Mouse (Mus musculus): ENCODE data around the gene Amn1. TPM values are rescaled to one million over a fixed set of nuclear protein-coding genes. Genes with fewer than 3 reads are reported as not detected.

The Amn1 gene
- total RNA-seq, 1 experiment = 12.6 TPM

DNA sequence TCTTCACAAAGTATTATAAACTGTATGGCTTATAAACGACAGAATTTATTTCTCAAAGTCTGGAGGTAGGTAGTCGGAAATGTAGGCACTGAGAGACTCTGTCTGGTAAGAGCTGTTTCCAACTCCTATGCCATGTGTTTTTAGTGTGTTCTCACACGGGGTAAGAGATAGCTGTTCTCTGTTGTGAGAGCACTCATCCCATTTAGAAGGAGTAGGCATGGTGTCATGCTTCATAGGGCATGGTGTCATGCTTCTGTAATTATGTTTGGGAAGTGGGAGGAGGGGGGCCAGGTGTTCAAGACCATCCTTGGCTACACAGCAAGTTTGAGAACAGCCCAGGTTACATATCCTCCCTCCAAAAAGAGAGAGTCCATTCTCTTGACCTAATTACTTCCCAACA is 80.9 kb downstream of the Amn1 start:
- TF ChIP-seq ZC3H11A (IDR thresholded peaks at IDR 0.05; ENCODE audit: borderline replicate concordance, low read depth, low read length) (no peak), ZNF384 (IDR thresholded peaks at IDR 0.05; ENCODE audit: low read depth, low read length) (no peak), CHD2 (IDR thresholded peaks at IDR 0.05; ENCODE audit: low read depth, low read length) (no peak), HCFC1 (IDR thresholded peaks at IDR 0.05; ENCODE audit: borderline replicate concordance, insufficient read depth, low read length) (no peak), MAFK (IDR thresholded peaks at IDR 0.05; ENCODE audit: insufficient read depth, low read depth, low read length) (no peak)
- no peak for DNase-seq (ENCODE audit: low read depth, low spot score)
- in situ Hi-C loops (cut with MboI; ENCODE audit: low sequenced_read_pairs in 2 of 2, unreplicated experiment in 2 of 2) = no loop called here
- H3K4me3 ChIP-seq (ENCODE audit: insufficient read depth in 1 of 2, low read depth in 1 of 2, low read length in 2 of 2, poor library complexity in 1 of 2, severe bottlenecking in 1 of 2) = no peak overlapping the region
- H3K27ac ChIP-seq (ENCODE audit: insufficient read depth, low read depth, low read length, poor library complexity, severe bottlenecking) = no peak overlapping the region
- no peaks in the 10 kb centered on the region for H3K9me3 ChIP-seq (ENCODE audit: control insufficient read depth, insufficient read depth, low read depth, low read length)
- H3K9ac ChIP-seq (ENCODE audit: insufficient read depth, low read depth, low read length, poor library complexity, severe bottlenecking) = no peak overlapping the region
- no peaks in the 10 kb centered on the region for H3K4me1 ChIP-seq (ENCODE audit: control insufficient read depth in 2 of 2, insufficient read depth in 2 of 2, low read length in 2 of 2, poor library complexity in 1 of 2)
- H3K36me3 ChIP-seq (ENCODE audit: control insufficient read depth, insufficient read depth, low read length, poor library complexity, severe bottlenecking) = no peaks in the 10 kb centered on the region

Other genes starting within 250 kb of the Amn1 start
- 193 and 205 TPM in 2 replicates for gene Sinhcaf, start 242.2 kb downstream of the Amn1 start, total RNA-seq (2012; rRNA removed)
- 10.4 and 11.5 TPM in 2 replicates for gene Dennd5b, start 87.0 kb downstream of the Amn1 start, total RNA-seq (2012; rRNA removed)
- gene Gm10203, start 58.5 kb downstream of the Amn1 start, total RNA-seq (2012; rRNA removed) = not detected in 2 replicates
- gene Etfbkmt, start 48.9 kb downstream of the Amn1 start, total RNA-seq (2012; rRNA removed) = 5.3 and 6.8 TPM in 2 replicates
- gene Resf1, start 120.7 kb upstream of the Amn1 start, total RNA-seq (2012; rRNA removed) = 124 and 128 TPM in 2 replicates
- gene Bicd1, start 220.2 kb upstream of the Amn1 start, total RNA-seq (2012; rRNA removed) = 8.5 and 12.8 TPM in 2 replicates